Mouse (Mus musculus) megakaryocyte, embryonic 14.5 days (primary cell): ENCODE data around the gene 4930507D05Rik.

Experiments
- FLI1 ChIP-seq: IDR thresholded peaks from 2 replicates; pipeline ENCODE4 v1.6.1; 2012; ENCODE audit warnings: low read length, inconsistent platforms, mixed read lengths
- GATA1 ChIP-seq: IDR thresholded peaks from 3 replicates; pipeline ENCODE4 v1.6.1; 2012; ENCODE audit warnings: mixed read lengths, low read length, inconsistent platforms, borderline replicate concordance

GRCm38 (mm10) chr10:62474944-62475343 is 25.7 kb downstream of the 4930507D05Rik start:
- no peak for TF ChIP-seq FLI1
- no peak for TF ChIP-seq GATA1
